Mouse (Mus musculus) ovary, adult 18-20 months (tissue): Measurements from ENCODE around the gene Gtf2h2.
"Not testable (repeated sequence)": the region's sequence is repeated elsewhere in the genome, so short reads cannot be mapped to it uniquely, and the experiment has no call there.

Source experiments
- DNase-seq: peaks from one replicate; pipeline ENCODE4 v3.0.0; 2022; ENCODE audit warnings: low spot score, mixed read lengths

The Gtf2h2 gene

GRCm38 (mm10) chr13:100492061-100492787, at the start of gene Gtf2h2:
Gene Gtf2h2 (minus strand): TSS chr13:100492579.
- DNase-seq, result peak; percentile 56

- no peak for DNase-seq
Observed at GRCm38 (mm10) chr13:100536149-100536548, 43.8 kb upstream of the Gtf2h2 start.

- DNase-seq, result no peak
Observed at GRCm38 (mm10) chr13:100532788-100533365, 40.5 kb upstream of the Gtf2h2 start.

- no peak for DNase-seq
Observed at GRCm38 (mm10) chr13:100526649-100527038, 34.3 kb upstream of the Gtf2h2 start.

GRCm38 (mm10) chr13:100525935-100526648, 33.7 kb upstream of the Gtf2h2 start:
- DNase-seq, result no peak

GRCm38 (mm10) chr13:100524896-100525295, 32.5 kb upstream of the Gtf2h2 start:
- no peak for DNase-seq

- no peak for DNase-seq
Observed at GRCm38 (mm10) chr13:100523698-100524097, 31.3 kb upstream of the Gtf2h2 start.

- DNase-seq, result no peak
Observed at GRCm38 (mm10) chr13:100521724-100522591, 29.6 kb upstream of the Gtf2h2 start.

GRCm38 (mm10) chr13:100519162-100519561, 26.8 kb upstream of the Gtf2h2 start:
- DNase-seq, result no peak

GRCm38 (mm10) chr13:100518191-100518590, 25.8 kb upstream of the Gtf2h2 start:
- no peak for DNase-seq

GRCm38 (mm10) chr13:100517652-100518153, 25.3 kb upstream of the Gtf2h2 start:
- no peak for DNase-seq

GRCm38 (mm10) chr13:100516213-100517105, 24.1 kb upstream of the Gtf2h2 start:
- DNase-seq, result no peak

- no peak for DNase-seq
Observed at GRCm38 (mm10) chr13:100512792-100513191, 20.4 kb upstream of the Gtf2h2 start.

- no peak for DNase-seq
Observed at GRCm38 (mm10) chr13:100511860-100512364, 19.5 kb upstream of the Gtf2h2 start.

- DNase-seq, result peak; percentile 28
Observed at GRCm38 (mm10) chr13:100511146-100511859, 18.9 kb upstream of the Gtf2h2 start.

GRCm38 (mm10) chr13:100499625-100500024, 7.2 kb upstream of the Gtf2h2 start:
- not testable (repeated sequence) for DNase-seq

- DNase-seq, result no peak
Observed at GRCm38 (mm10) chr13:100495337-100495736, 3.0 kb upstream of the Gtf2h2 start.

GRCm38 (mm10) chr13:100494370-100494769, 2.0 kb upstream of the Gtf2h2 start:
- DNase-seq, result not testable (repeated sequence)

- DNase-seq, result no peak
Observed at GRCm38 (mm10) chr13:100493313-100493712, 934 bp upstream of the Gtf2h2 start.

GRCm38 (mm10) chr13:100491623-100492022, 756 bp downstream of the Gtf2h2 start:
- DNase-seq, result no peak
